Mouse (Mus musculus) embryonic fibroblast, embryonic 13.5 days (primary cell): ENCODE data around the gene Vwa1. TPM values are rescaled to one million over a fixed set of nuclear protein-coding genes. Genes with fewer than 3 reads are reported as not detected.

Experiments used
- H3K27ac ChIP-seq: 2 replicates; pipeline ENCODE4 v1.5.1; 2012; ENCODE audit warnings: low read length, control low read depth, inconsistent platforms; ENCODE audit not compliant: insufficient read depth
- H3K4me1 ChIP-seq: 2 replicates; pipeline ENCODE4 v1.6.1; 2011; ENCODE audit warnings: low read length; ENCODE audit not compliant: control insufficient read depth, insufficient read depth
- H3K4me3 ChIP-seq: 2 replicates; pipeline ENCODE4 v1.5.1; 2011; ENCODE audit warnings: mild to moderate bottlenecking, control low read depth, low read length; ENCODE audit not compliant: insufficient read depth
- CTCF ChIP-seq: IDR thresholded peaks from 2 replicates; pipeline ENCODE4 v1.5.1; 2011; ENCODE audit warnings: mild to moderate bottlenecking, control low read depth, low read length, moderate library complexity, borderline replicate concordance; ENCODE audit not compliant: insufficient read depth
- POLR2A ChIP-seq: IDR thresholded peaks from 2 replicates; pipeline ENCODE4 v1.6.1; 2011; ENCODE audit warnings: low read depth, mild to moderate bottlenecking, control low read depth, low read length, moderate library complexity
- polyA plus RNA-seq: library from polyadenylated mRNA; stranded (reverse); fragments of >200 nt; gene quantifications from 2 replicates; pipeline ENCODE4 v1.2.4, GENCODE M21; 2011; ENCODE audit warnings: low read depth; ENCODE audit not compliant: missing spikeins, insufficient read length

The Vwa1 gene
- polyA plus RNA-seq, 1 experiment, result 0.67 TPM

GRCm38 (mm10) chr4:155783486-155784080 is 9.1 kb upstream of the Vwa1 start:
- Histone ChIP-seq H3K27ac (no peak overlapping the region), H3K4me1 (no peaks in the 10 kb centered on the region; the same call in 1 of the 2 replicates), H3K4me3 (peak overlapping the region; percentile 58)
- no peak for TF ChIP-seq CTCF
- no peak for TF ChIP-seq POLR2A

GRCm38 (mm10) chr4:155780895-155781294 is 6.4 kb upstream of the Vwa1 start:
- no peak for TF ChIP-seq CTCF
- TF ChIP-seq POLR2A, result no peak
- Histone ChIP-seq H3K4me1 (no peaks in the 10 kb centered on the region; the same call in 1 of the 2 replicates), H3K4me3 (no peak overlapping the region), H3K27ac (no peak overlapping the region; the same call in 1 of the 2 replicates)

GRCm38 (mm10) chr4:155779498-155779897 is 5.0 kb upstream of the Vwa1 start:
- no peak for TF ChIP-seq POLR2A
- TF ChIP-seq CTCF, result no peak
- Histone ChIP-seq H3K4me3 (no peak overlapping the region), H3K4me1 (peaks cover 8% of the 10 kb centered on the region), H3K27ac (peak overlapping the region; percentile 68; the same call in 1 of the 2 replicates)

- Histone ChIP-seq H3K27ac (no peak overlapping the region), H3K4me3 (no peak overlapping the region), H3K4me1 (peaks cover 8% of the 10 kb centered on the region)
- TF ChIP-seq POLR2A (no peak), CTCF (no peak)
Observed at GRCm38 (mm10) chr4:155777816-155778215, 3.3 kb upstream of the Vwa1 start.

- Histone ChIP-seq H3K4me3 (no peak overlapping the region), H3K27ac (no peak overlapping the region), H3K4me1 (peaks cover 8% of the 10 kb centered on the region)
- no peak for TF ChIP-seq POLR2A
- no peak for TF ChIP-seq CTCF
Observed at GRCm38 (mm10) chr4:155776704-155777335, 2.3 kb upstream of the Vwa1 start.

- peaks cover 8% of the 10 kb centered on the region for H3K4me1 ChIP-seq
- no peak for TF ChIP-seq CTCF
- no peak for TF ChIP-seq POLR2A
- H3K4me3 ChIP-seq, result no peak overlapping the region
- H3K27ac ChIP-seq, result peak overlapping the region; percentile 36
Observed at GRCm38 (mm10) chr4:155775855-155776254, 1.4 kb upstream of the Vwa1 start.

GRCm38 (mm10) chr4:155774971-155775740 is 658 bp upstream of the Vwa1 start:
- H3K4me1 ChIP-seq, result peaks cover 8% of the 10 kb centered on the region
- H3K4me3 ChIP-seq, result no peak overlapping the region
- TF ChIP-seq CTCF, result no peak
- no peak for TF ChIP-seq POLR2A
- H3K27ac ChIP-seq, result peak overlapping the region; percentile 36

- Histone ChIP-seq H3K27ac (no peak overlapping the region), H3K4me3 (no peak overlapping the region), H3K4me1 (peaks cover 8% of the 10 kb centered on the region)
- TF ChIP-seq POLR2A, result no peak
- no peak for TF ChIP-seq CTCF
Observed at GRCm38 (mm10) chr4:155773335-155774078, 991 bp downstream of the Vwa1 start.

- no peak overlapping the region for H3K27ac ChIP-seq
- TF ChIP-seq POLR2A (no peak), CTCF (no peak)
- no peak overlapping the region for H3K4me3 ChIP-seq
- peaks cover 8% of the 10 kb centered on the region for H3K4me1 ChIP-seq
Observed at GRCm38 (mm10) chr4:155772786-155773185, 1.7 kb downstream of the Vwa1 start.
